Mouse (Mus musculus) adrenal gland, adult 18-20 months (tissue): Measurements from ENCODE around the gene Tmem151b. TPM values are rescaled to one million over a fixed set of nuclear protein-coding genes. Genes with fewer than 3 reads are reported as not detected.
A peak's percentile ranks its signal among the peaks of the same experiment; 100 is the strongest.

Source experiments
- DNase-seq, 2 experiments: peaks; one replicate each; pipeline ENCODE4 v3.0.0; 2021 to 2022; ENCODE audit warnings: low spot score in 2 of 2
- long read RNA-seq, 2 experiments: library from polyadenylated mRNA; stranded (forward); transcript quantifications; one replicate each; pipeline ENCODE4 v2.0.0; 2021
- total RNA-seq, 2 experiments: library from RNA; stranded (reverse); gene quantifications; 1 replicate in 1 of 2; 2 replicates in 1 of 2; pipeline ENCODE4 v1.2.3; 2021

Tmem151b gene
- under 1 TPM in 1 of 2 experiments, not detected in 1; 0.06 TPM for total RNA-seq
- long read RNA-seq, experiment 1: 0 reads
- long read RNA-seq, experiment 2: 0 reads

DNA sequence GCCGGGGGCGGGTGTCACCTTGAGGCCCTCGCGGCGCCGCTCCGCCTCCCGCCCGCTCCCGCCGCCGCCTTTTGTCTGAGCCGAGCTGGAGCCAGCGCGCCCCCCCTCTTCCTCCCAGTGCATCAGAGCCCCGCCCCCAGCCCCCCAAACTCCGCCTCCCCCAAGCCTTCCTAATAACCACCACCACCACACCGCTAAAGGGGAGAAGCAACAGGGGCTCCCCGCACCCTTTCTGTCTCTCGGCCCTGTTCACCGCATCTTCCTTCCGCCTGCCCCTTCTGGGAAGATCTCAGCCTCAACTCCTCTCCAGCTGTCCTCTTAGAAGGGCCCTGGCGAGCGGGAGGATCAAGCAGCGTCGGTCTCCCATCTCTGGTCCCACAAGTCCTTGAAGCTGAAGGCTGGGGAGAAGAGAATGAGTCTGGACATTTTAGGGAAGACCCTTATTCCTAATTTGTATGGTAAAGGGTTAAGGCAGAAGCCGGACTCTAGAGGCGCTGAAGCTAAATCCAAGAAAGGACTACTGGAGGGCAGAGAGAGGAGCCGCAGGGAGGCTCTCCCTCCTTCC, at the start of gene Tmem151b:
Gene Tmem151b (minus strand): TSS at position 61 of the 565 bp plus-strand sequence.
- no peak for DNase-seq

DNA sequence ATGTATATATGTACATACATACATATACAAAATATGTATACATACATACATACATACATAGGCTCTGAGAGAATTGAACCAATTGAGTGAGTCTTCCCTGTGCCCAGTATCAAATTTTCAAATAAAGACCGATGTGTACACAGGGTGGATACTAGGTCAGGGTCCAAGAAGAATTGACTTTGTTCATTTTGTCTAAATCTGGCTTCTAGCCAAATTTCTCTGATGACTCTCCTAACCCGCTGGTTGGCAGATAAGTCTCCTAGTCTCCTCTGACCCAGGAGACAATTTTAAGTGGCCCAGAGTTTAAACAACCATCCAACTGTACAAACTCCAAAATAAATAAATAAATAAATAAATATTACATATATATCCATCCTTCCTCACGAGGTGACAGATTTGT, 49.4 kb upstream of the Tmem151b start:
- no peak for DNase-seq

DNA sequence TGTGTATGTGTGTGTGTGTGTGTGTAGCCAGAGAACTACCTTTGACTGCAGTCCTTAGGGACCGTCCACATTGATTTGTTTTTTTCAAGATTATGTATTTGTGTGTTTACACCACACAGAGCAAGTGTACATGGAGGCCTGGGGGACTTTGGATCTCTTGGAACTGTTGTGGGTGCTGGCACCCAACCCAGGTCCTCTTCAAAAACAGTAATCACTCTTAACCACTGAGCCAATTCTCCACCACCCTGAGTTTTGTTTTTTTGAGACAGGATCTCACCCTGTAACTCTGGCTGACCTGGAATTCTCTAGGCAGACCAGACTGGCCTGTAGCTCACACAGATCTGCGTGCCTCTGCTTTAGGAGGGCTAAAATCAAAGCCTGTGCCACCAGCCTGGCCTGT, 48.9 kb upstream of the Tmem151b start:
- no peak for DNase-seq

DNA sequence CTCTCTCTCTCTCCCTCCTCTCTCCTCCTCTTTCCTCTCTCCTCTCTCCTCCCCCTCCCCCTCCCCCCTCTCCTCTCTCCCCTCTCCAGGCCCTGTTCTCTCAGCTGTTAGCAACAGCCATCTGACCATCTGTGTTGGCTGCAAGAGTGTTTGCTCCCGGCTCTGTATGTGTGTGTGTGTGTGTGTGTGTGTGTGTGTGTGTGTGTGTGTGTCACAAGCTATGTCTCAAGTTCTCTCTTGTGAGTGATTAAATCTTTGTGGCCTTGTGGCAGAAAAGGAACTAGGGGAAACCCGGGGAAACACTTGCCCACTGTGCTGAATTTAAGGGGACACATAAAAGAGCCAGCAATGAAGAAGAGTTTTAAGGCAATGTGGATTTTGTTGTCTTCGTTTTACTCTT, 48.3 kb upstream of the Tmem151b start:
- DNase-seq: no peak

DNA sequence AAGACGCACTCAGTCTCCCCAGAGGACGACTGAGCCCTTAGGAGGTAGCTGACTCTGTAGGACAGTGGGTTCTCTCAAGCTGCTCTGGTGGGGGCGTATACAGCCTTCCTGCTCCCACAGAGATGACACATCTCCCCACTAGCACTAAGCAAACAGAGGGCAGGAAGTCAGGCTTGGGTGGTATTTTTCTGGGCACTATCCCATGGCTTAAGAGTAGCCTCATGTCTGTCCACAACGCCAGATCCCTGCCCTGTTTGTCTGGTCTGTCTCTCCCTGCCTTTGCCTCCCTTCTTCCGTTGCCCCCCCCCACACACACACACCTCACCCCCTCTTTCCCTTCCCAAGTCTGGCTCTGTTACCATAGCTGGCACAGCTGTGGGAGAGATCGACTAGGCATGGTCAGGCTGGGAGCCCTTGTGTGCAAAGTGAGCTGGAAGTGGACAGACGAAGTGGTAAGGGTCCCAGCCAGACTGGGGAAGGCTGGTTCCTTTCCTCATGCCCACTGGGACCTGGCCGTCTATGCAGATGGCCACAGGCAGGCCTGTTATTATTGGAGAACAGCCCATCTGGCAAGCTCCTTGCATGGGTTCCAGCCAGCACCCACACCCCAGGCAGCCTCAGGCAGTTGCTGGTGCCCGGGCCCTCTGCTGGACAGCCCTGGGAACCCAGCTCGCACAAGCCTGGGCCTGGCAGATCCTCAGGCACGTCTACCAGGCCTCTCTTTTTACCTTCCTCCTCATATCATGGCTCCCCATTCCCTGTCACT, 47.3 kb upstream of the Tmem151b start:
- DNase-seq: peak; percentile 72 to 73

DNA sequence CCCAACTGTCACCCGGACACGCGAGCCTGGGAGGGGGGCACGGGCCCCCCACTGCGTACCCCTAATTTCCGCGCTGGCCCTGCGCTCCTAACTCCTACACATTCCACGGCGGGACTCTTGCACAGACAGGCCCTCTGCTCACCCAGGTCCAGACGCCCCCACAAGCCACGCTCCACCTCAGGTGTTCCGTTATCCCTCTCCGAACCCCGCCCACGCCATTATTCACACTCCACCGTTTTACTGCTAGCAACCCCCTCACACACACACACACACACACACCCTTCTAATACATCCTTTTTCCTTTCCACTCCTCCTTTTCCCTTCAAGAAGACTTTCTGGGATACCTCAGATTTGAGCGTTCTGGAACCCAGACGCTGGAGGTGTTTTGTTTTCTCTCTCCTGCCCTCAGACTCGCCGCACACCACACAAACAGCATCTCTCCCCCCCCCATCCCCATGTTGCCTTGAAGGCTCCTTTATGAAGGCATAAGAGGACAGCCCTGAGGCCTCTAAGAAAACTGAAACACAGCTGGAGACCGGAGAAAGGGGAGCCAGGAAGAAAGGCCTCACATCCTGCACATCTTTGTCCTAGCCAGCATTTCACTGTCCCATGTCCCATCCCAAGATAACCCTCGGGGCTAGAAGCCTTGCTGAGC, 46.4 kb upstream of the Tmem151b start:
- DNase-seq: no peak

DNA sequence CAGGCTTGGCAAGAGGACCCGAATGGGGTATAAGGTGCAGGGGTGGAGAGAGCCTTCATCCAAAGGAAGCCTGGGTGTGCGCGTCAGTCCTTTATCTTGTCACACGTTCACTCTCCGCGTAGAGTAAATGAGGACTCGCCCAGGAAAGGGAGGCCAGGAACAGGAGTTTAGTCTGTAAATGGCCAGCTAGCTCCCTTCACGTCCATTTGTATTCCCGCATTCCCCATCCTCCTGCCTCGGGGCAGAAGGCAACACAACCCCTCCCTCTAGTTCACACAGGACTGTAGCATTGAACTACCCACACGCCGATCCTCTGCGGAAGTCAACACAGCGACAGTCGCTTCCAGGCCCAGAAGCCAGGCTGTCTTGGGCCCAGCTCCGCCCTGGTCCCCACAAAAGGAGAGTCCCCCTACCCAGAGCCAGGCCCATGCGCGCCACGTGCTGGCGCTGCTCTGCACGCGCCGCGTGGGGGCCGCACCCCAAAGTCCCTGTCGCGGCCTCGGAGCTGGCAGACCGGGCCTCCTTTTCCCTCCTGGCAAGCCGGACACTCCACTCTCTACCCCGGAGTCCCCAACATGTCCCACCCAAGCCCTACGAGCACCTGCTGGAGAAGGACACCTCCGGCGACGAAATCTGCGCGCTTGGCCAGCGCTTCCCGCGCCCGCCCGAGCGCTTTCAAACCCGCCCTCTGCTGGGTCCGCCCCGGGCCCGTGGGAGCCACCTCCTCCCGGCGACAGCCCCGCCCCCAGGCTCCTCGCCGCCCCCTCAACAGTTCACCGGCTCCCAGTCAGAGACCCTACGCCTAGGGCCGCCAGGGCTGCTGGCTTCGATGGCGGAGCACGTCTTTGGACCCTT, 45.6 kb upstream of the Tmem151b start:
- DNase-seq: peak; percentile 77 to 85

DNA sequence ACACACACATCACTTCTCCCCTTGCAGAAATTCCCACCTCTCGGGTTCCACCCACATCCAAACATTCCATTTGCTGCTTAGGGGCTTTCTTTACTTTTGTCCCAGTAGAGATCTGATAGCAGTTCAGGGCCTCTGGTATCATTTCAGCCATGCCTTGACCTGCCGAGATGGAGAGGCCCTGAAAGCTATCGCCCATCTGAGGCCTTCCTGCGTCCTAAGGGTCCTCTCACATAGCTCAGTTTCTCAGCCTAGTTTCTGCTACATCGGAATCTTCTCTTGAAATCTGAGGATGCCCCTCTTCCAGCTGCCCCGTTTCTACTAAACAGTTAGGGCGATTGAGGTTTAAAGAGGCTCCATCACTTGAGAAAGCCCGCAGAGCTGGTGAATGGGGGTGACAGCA, 44.7 kb upstream of the Tmem151b start:
- no peak for DNase-seq

DNA sequence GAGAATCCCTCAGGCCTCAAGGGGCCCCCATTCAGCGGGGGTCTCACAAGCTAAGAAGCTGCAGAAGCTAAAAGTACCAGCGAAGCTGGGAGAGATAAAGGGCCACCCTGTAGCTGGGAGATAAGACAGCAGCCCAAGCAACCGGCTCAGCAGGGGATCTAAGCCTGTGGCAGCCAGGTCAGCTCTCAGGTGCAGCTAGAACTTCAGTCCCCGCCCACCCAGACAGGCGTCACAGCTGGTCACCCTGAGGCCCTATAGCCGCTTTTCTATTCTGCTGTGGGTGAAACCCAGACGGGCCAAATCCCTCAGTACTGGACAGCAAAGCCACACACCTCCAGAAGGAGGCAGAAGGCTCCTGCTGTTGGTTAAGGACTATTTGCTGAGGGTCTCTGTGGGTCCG, 44.0 kb upstream of the Tmem151b start:
- DNase-seq: no peak

DNA sequence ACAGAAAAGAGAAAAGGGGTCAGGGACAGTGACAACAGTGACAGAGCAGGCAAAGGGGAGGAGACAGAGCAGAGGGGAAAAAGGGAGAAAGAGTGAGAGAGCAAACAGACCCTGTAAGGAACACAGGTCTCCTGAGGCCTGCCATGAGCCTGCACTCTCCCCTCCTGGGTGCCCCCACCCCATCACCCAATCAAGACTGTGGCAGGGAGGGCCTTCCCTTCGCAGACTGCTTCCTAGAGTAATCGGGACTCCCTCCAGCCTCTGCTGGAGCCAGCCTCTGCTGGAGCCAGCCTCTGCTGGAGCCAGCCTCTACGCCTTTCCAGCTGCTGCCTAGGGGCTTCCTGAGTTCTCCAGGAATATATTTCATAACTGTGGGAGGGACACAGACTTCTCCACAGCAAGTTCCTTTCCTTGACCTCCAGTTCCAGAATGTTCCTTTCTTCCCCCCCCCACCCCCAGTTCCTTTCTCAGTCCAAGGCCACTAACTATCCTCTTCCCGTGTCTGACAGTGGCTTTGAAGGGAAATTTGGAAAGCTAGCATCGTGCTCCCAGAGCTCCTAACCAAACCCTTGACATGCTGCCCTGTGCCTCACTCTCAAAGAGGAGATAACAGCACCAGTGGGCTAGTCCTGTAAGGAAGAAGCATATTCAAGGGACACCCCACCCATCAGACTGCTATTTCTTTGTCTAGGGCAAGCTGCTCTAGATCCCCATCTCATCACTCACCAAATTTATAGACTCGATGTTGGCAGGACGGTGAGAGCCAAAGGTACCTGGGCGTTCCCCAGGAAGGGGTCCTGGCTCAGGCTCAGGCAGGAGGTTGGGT, 43.3 kb upstream of the Tmem151b start:
- peak in 1 of 2 experiments; percentile 53 for DNase-seq

DNA sequence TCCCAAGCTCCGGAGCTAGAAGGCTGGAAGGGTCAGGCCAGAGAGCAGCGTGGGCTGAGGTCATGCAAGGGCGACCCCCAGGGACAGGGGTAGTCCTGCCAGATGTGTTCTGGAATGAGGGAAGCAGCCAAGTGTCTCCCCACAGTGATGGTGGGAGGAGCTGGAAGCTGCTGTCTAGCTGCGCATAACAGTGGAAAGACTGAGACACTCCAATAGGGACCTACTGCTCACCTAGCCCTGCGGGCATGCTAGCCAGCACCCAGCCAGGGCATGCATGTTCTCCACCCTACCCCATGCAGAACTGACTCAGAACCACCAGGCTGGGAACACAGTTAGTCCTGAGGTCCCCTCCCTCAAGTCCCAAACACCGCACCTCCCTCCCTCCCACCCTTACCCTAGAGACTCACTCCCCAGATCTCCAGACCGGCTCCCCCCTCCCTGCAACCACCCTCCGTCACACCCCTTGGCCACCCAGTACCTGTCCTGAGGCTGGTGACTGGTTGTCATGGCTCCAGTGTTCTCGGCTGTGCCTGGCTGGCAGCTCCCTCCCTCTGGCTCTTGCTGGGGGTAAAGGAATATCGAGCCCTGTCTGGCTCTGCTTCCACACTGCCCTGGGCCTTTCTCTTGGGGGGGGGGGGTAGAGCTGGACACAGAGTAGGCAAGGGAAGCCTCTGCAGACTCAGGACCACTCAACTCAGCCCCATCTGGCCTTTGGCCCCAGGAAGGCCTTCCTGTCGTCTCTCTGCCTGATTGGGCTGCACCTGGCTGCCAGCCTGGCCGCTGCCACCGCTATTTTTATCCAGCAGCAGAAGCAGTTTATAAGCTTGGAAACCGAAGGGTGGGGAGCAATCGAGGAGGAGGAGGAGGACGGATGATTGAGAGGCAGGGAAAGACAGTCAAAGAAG, 42.5 kb upstream of the Tmem151b start:
- DNase-seq: peak in 1 of 2 experiments; percentile 35

DNA sequence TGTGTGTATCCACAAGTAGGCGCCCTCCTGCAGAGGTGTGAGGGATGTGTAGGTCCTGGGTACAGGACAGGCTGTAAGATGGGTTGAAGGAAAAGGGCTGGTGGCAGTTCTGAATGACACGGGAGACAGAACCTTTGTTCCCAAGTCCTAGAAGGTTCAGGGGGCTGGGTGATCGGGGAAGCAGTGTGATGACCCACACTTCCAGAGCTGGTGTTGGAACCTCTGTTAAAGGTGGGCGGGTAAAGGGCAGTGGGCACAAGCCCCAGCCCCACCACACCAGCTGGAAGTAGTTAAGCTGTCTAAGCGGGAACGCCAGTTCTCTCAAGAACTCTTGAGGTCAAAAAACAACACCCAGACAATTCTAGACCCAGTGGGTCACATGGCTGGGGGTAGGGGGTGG, 40.9 kb upstream of the Tmem151b start:
- no peak for DNase-seq

DNA sequence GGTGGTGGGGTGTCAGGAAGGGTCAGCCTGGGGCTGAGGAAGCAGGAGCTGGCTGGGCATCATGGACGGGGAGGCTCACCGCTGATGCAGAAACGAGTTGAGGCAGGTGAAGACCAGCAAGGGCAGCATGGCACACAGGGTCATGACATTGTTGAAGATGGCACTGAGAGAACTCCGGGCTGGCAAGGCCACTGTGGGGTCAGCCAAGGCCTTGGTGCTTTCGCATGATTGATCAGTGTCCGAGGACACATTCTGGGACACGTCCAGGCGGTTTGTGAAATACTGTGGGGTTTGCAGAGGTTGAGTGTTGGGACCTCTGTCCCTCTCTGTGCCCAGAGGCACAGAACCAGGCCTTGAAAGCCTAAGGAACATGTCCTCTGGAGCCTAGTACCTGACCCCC, 40.4 kb upstream of the Tmem151b start:
- DNase-seq: peak in 1 of 2 experiments; percentile 51

DNA sequence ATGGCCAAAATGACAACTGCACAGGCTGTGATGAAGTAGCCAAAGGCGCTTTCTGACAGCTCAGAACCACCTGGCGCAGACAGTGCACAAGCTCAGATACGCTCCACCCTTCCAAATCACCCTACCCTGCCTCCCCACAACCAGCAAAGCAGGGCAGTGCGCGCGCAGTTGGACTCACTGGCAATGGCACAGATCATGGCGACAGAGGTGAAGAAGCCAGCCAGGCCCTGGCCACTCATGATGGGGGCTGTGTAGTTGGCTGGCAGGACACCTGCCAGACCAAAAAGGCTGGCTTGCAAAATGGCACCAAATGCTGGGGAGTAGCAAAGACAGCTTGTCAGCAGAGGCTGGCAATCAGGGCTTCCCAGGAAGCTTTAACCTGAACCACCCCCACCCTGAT, 39.8 kb upstream of the Tmem151b start:
- no peak for DNase-seq

DNA sequence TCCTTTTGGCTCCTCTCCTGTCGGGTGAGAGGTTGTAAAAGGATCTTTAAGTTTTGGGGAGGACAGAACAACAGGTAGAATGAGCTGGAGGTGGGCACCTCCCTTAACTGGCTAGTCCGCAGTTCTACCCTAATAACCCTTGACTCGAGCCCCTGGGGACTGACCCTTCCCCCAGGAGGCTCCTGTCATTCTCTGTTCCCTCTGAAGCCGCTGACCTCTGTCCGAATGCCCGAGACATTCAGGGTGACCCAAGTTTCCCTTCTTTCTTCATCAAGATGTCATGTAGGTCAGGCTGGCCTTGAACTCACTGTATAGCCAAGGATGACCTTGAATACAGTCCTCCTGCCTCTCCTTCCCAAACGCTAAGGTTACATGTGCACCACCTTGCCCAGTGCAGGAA, 38.9 kb upstream of the Tmem151b start:
- no peak for DNase-seq

DNA sequence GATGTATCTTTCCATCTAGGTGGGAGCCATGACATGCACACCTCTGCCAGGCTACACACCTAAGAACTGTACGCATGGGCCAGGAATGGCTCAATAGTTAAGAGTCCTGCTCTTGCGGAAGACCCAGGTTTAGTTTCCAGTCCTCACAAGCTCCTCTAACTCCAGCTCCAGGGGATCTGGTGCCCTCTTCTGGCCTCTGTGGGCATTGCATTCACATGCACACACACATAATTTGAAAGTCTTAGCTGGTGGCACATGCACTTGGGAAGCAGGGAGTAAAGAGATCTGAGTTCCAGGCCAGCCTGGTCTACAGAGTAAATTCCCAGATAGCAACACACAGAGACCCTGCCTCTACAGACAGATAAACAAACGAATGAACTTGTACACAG, 37.0 kb upstream of the Tmem151b start:
- DNase-seq: no peak

DNA sequence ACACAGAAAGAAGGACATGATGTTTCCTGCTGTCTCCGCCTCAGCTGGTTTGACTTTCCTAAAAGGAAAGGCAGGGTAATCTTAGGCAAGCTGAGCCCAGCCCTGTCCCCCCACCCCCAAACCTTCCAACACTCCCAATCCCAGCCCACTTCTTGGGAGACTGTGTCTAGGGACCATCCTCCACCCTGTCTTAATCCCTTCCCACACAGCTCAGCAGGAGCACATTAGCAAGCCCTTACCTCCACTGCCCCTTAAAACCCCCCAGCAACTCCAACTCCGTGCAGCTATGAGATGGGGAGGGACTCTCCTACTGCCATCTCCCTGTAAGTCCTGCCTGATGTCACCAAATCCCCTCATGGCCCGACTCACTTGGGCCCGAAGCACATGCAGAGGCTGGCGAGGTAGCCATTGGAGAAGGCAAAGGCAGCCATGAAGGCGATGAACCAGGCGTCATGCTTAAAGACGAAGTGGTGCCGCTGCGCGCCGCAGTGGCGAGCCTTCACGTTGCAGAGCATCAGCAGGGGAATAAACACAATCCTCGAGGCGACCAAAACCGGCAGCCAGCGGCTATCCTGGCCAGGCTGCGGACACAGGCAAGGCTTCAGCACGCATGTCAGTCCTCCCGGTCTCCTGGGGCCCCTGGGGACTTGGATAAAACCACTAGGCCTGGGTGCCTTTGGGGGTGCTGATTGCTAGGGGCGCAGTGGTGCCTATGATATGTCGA, 36.4 kb upstream of the Tmem151b start:
- DNase-seq: no peak

DNA sequence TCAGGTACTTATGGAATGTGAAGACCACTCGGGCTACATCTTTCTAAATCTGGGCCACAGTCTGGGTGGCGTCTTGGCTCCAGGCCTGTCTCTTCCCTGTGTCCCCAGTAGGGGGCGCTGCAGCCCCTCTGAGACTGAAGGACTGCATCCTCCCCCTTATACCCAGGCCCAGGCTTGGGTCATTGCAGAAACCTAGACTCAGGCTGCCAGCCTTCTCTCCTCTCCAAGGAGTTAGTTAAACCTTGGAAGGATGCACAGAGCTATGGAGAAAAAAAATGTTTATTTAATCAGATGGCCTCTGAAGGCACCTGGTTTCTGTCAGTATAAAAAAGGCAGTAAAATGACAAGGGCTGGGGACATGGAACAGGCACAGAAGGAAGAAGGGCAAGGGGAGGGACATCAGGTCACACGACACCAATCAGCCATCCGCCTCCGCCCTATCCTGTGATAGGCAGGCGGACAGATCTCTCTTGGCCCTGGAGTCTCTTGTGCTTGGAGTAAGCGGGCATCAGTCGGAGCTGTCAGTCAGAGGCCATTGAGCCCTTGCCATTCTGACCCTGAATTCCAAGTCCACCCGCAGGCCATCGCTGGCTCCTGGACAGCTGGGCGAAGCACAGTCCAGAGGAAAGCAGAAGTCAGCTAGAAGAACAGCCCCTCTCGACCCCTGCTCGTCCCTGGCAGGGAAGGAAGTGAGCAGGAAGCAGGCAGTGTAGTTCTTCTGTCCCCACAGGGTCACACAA, 35.6 kb upstream of the Tmem151b start:
- DNase-seq: peak; percentile 78
